Mouse (Mus musculus): Measurements from ENCODE around the gene Alpk1.

Gene Alpk1

GRCm38 (mm10) chr3:127630190-127630589, 150.1 kb downstream of the Alpk1 start:
- DNase-seq (ENCODE audit: low read depth, low spot score) = no peak

- DNase-seq (ENCODE audit: low read depth, low spot score) = peak; percentile 17
These were observed 151.8 kb downstream of the Alpk1 start for GRCm38 (mm10) chr3:127628311-127629184.

GRCm38 (mm10) chr3:127627956-127628310, 152.4 kb downstream of the Alpk1 start:
- peak; percentile 10 for DNase-seq (ENCODE audit: low read depth, low spot score)

- no peak for DNase-seq (ENCODE audit: low read depth, low spot score)
These were observed 153.0 kb downstream of the Alpk1 start for GRCm38 (mm10) chr3:127627151-127627955.

- no peak for DNase-seq (ENCODE audit: low read depth, low spot score)
These were observed 153.8 kb downstream of the Alpk1 start for GRCm38 (mm10) chr3:127626524-127626923.

- peak; percentile 39 for DNase-seq (ENCODE audit: low read depth, low spot score)
These were observed 154.5 kb downstream of the Alpk1 start for GRCm38 (mm10) chr3:127625701-127626399.

GRCm38 (mm10) chr3:127625296-127625695, 155.0 kb downstream of the Alpk1 start:
- DNase-seq (ENCODE audit: low read depth, low spot score) = peak; percentile 88

All from CD4-positive, CD25-positive, alpha-beta regulatory T cell, adult 2 months (primary cell).